Mouse (Mus musculus) ES-E14 (cell line): Measurements from ENCODE around the gene Rnf224. TPM values are rescaled to one million over a fixed set of nuclear protein-coding genes. Genes with fewer than 3 reads are reported as not detected.

ENCODE experiments used
- DNase-seq: peaks from one replicate; pipeline ENCODE4 v3.0.0-alpha.2; 2013; ENCODE audit warnings: low read depth, low spot score
- H3K27ac ChIP-seq: 2 replicates; pipeline ENCODE4 v1.5.1; 2012; ENCODE audit warnings: low read depth, mild to moderate bottlenecking, low read length, moderate library complexity, mixed read lengths; ENCODE audit not compliant: poor library complexity, insufficient read depth, severe bottlenecking
- H3K36me3 ChIP-seq: 2 replicates; pipeline ENCODE4 v1.6.1; 2012; ENCODE audit warnings: mild to moderate bottlenecking, low read length, moderate library complexity, mixed read lengths; ENCODE audit not compliant: control insufficient read depth, poor library complexity, insufficient read depth, severe bottlenecking
- H3K4me1 ChIP-seq, 2 experiments: fragments of 150-350 bp in 1 of 2; sonication (generic) in 1 of 2; 2 replicates each; pipeline ENCODE4 v1.6.1; 2012; ENCODE audit warnings: low read length in 2 of 2, mild to moderate bottlenecking in 1 of 2, mixed read lengths in 1 of 2; ENCODE audit not compliant: control insufficient read depth in 2 of 2, insufficient read depth in 2 of 2, poor library complexity in 1 of 2
- H3K4me3 ChIP-seq, 2 experiments: fragments of 150-350 bp in 1 of 2; sonication (generic) in 1 of 2; 2 replicates each; pipeline ENCODE4 v1.5.1; 2012; ENCODE audit warnings: low read length in 2 of 2, low read depth in 1 of 2, mild to moderate bottlenecking in 1 of 2, mixed read lengths in 1 of 2; ENCODE audit not compliant: insufficient read depth in 1 of 2, poor library complexity in 1 of 2, severe bottlenecking in 1 of 2
- H3K9ac ChIP-seq: 2 replicates; pipeline ENCODE4 v1.6.1; 2012; ENCODE audit warnings: low read depth, mild to moderate bottlenecking, low read length, mixed read lengths; ENCODE audit not compliant: poor library complexity, insufficient read depth, severe bottlenecking
- H3K9me3 ChIP-seq: fragments of 150-350 bp; sonication (generic); 2 replicates; pipeline ENCODE4 v1.6.1; 2012; ENCODE audit warnings: low read depth, mild to moderate bottlenecking, low read length; ENCODE audit not compliant: control insufficient read depth, insufficient read depth
- CHD2 ChIP-seq: IDR thresholded peaks from 2 replicates; pipeline ENCODE4 v1.6.1; 2014; ENCODE audit warnings: mild to moderate bottlenecking, low read depth, low read length, inconsistent platforms
- HCFC1 ChIP-seq: IDR thresholded peaks from 2 replicates; pipeline ENCODE4 v1.6.1; 2012; ENCODE audit warnings: low read length, inconsistent platforms, borderline replicate concordance; ENCODE audit not compliant: insufficient read depth
- MAFK ChIP-seq: IDR thresholded peaks from 2 replicates; pipeline ENCODE4 v1.6.1; 2014; ENCODE audit warnings: mild to moderate bottlenecking, low read depth, low read length, inconsistent platforms; ENCODE audit not compliant: insufficient read depth
- ZC3H11A ChIP-seq: IDR thresholded peaks from 2 replicates; pipeline ENCODE4 v1.6.1; 2012; ENCODE audit warnings: low read depth, mild to moderate bottlenecking, inconsistent platforms, low read length, borderline replicate concordance
- ZNF384 ChIP-seq: IDR thresholded peaks from 2 replicates; pipeline ENCODE4 v1.6.1; 2012; ENCODE audit warnings: low read depth, low read length, inconsistent platforms
- in situ Hi-C, 2 experiments: fragments of 600-800 bp; cut with MboI; formaldehyde crosslinking; loops; one replicate each; pipeline ENCODE4 v1.15.1; 2025; ENCODE audit warnings: low sequenced_read_pairs in 2 of 2, inconsistent platforms in 1 of 2; ENCODE audit not compliant: unreplicated experiment in 2 of 2
- total RNA-seq: library from RNA; depleted of rRNA; stranded (reverse); fragments of 300-350 nt; gene quantifications from 2 replicates; pipeline ENCODE4 v1.2.3, GENCODE M21; 2012

Gene Rnf224
- total RNA-seq, 1 experiment, result 0.18 TPM

GRCm38 (mm10) chr2:25228995-25229530 lies 7.5 kb downstream of the Rnf224 start:
- DNase-seq, result no peak
- Histone ChIP-seq H3K27ac (no peak overlapping the region), H3K9ac (peak overlapping the region; percentile 27; the same call in 1 of the 2 replicates), H3K4me3 (peak overlapping the region in 1 of 2 experiments; percentile 61; a peak in 1 of 4 replicates), H3K9me3 (no peaks in the 10 kb centered on the region), H3K4me1 (peaks cover 9 to 24% of the 10 kb centered on the region in 2 experiments; a peak in 3 of 4 replicates), H3K36me3 (no peaks in the 10 kb centered on the region)
- in situ Hi-C loops, result no loop called here
- TF ChIP-seq CHD2, result no peak
- no peak for TF ChIP-seq MAFK
- TF ChIP-seq ZC3H11A, result no peak
- no peak for TF ChIP-seq HCFC1
- no peak for TF ChIP-seq ZNF384

- H3K4me1 ChIP-seq, result peaks cover 9 to 24% of the 10 kb centered on the region in 2 experiments; a peak in 3 of 4 replicates
- H3K36me3 ChIP-seq, result peaks cover 6% of the 10 kb centered on the region
- peak; percentile 82 for DNase-seq
- no peaks in the 10 kb centered on the region for H3K9me3 ChIP-seq
- in situ Hi-C loops, result no loop called here
- peak overlapping the region; percentile 70 for H3K9ac ChIP-seq
- TF ChIP-seq MAFK, result 0 out of 2 replicates have a peak, but pooled peaks have one; percentile 20
- TF ChIP-seq HCFC1, result peak; percentile 71; the same call in 1 of the 2 replicates
- no peak for TF ChIP-seq CHD2
- peak overlapping the region; percentile 58 to 61 for H3K4me3 ChIP-seq
- H3K27ac ChIP-seq, result peak overlapping the region; percentile 68
Observed at GRCm38 (mm10) chr2:25228431-25228889, 8.1 kb downstream of the Rnf224 start.

GRCm38 (mm10) chr2:25227406-25227805 lies 9.2 kb downstream of the Rnf224 start:
- Histone ChIP-seq H3K4me3 (no peak overlapping the region), H3K9me3 (no peaks in the 10 kb centered on the region), H3K4me1 (peaks cover 9 to 24% of the 10 kb centered on the region in 2 experiments; a peak in 3 of 4 replicates), H3K9ac (no peak overlapping the region), H3K27ac (no peak overlapping the region), H3K36me3 (peaks cover 14% of the 10 kb centered on the region)
- in situ Hi-C loops, result no loop called here
- TF ChIP-seq CHD2 (no peak), ZC3H11A (no peak), MAFK (no peak), ZNF384 (no peak), HCFC1 (no peak)
- no peak for DNase-seq

- H3K4me3 ChIP-seq, result no peak overlapping the region
- H3K36me3 ChIP-seq, result peaks cover 18% of the 10 kb centered on the region
- no peak for DNase-seq
- in situ Hi-C loops, result no loop called here
- no peaks in the 10 kb centered on the region for H3K9me3 ChIP-seq
- H3K27ac ChIP-seq, result no peak overlapping the region
- no peak for TF ChIP-seq ZNF384
- no peak for TF ChIP-seq CHD2
- TF ChIP-seq ZC3H11A, result no peak
- no peak for TF ChIP-seq HCFC1
- TF ChIP-seq MAFK, result no peak
- no peak overlapping the region for H3K9ac ChIP-seq
- H3K4me1 ChIP-seq, result peaks cover 9 to 24% of the 10 kb centered on the region in 2 experiments; a peak in 3 of 4 replicates
Observed at GRCm38 (mm10) chr2:25226864-25227263, 9.7 kb downstream of the Rnf224 start.
